ENCODE assay signal across 8 mouse cellular contexts in the genomic region with DNA sequence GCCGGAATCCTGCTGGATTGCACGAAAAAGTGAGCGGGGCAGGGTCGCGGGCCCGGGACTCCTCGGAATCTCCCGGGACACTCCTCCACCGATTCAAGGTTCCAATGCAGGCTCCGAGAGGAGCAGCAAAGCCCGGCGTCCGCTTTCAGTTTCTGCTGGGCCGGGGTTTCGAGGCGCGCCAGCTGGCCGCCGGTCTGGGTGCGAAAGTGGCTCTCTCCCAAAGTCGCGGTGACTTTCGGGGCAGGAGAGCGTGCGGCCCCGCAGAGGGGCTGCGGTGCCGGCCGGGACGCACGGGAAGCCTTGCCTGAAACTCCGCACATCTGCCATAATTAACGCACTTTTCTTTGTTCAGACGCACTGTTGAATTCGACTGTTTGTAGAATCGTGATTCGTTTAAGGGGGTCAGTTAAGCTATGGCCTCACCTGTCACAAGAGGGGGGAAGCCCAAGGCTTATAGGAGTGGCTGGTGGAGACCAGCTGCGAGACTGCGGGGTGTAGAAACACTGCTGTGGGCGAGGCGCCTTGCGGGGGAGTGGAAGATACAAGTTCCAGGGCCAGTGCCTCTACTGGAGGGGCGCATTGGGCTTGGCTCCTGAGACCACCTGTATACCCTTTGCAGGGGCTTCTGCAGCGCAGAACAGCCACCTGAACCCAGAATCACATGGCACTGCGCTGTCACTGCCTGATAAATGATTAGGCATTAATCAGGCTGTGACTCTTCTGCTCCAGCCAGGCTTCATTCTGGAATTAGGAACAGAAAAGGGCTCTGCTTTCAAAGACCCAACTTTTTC. TPM values are rescaled to one million over a fixed set of nuclear protein-coding genes. Genes with fewer than 3 reads are reported as not detected.
A peak's percentile ranks its signal among the peaks of the same experiment; 100 is the strongest.
DNase-seq lines count a peak whose midpoint lies in the region; TF ChIP-seq lines count a peak whose summit lies in the region.

No protein-coding gene starts in this region.

- H3K27ac ChIP-seq in spleen, adult 2 months (ENCODE audit: insufficient read depth, low read length): peak overlapping the region; percentile 70
- H3K27ac ChIP-seq in embryonic fibroblast, embryonic 13.5 days (ENCODE audit: insufficient read depth, low read length): peak overlapping the region; percentile 72

- no peaks in the 10 kb centered on the region for H3K36me3 ChIP-seq in spleen, adult 2 months (ENCODE audit: control insufficient read depth, insufficient read depth, low read length)

- H3K4me3 ChIP-seq in spleen, adult 2 months (ENCODE audit: extremely low read depth, insufficient read depth, insufficient read length): peak overlapping the region; percentile 80
- peak overlapping the region; percentile 88 for H3K4me3 ChIP-seq in embryonic fibroblast, embryonic 13.5 days (ENCODE audit: insufficient read depth, low read length)

- DNase-seq in cerebellum, adult 9-11 months: peak; percentile 50
- DNase-seq in cerebellum, adult 11-12 months: no peak
- DNase-seq in spleen, adult 2 months (ENCODE audit: low read depth in 1 of 2, low spot score in 2 of 2): no peak
- no peak for DNase-seq in spleen, adult 18-20 months
- DNase-seq in induced T-regulatory cell, adult 2 months (ENCODE audit: low read depth): peak; percentile 69
- DNase-seq in mesoderm, embryonic 11.5 days (ENCODE audit: low read depth, low spot score): peak; percentile 29
- no peak for DNase-seq in right cerebral cortex, postnatal 14 days

- 4% methylated on average over 45 of the region's 45 CpGs for whole genome bisulfite sequencing in spleen, adult 2 months

- H3K4me1 ChIP-seq in spleen, adult 2 months (ENCODE audit: control insufficient read depth, insufficient read depth, insufficient read length): peaks cover 7% of the 10 kb centered on the region
- peaks cover 14% of the 10 kb centered on the region for H3K4me1 ChIP-seq in embryonic fibroblast, embryonic 13.5 days (ENCODE audit: control insufficient read depth, insufficient read depth, low read length)

- no peak for TF ChIP-seq POLR2A in spleen, adult 2 months (IDR thresholded peaks at IDR 0.05; ENCODE audit: low read depth, low read length)
- TF ChIP-seq POLR2A in embryonic fibroblast, embryonic 13.5 days (IDR thresholded peaks at IDR 0.05; ENCODE audit: low read depth, low read length): no peak

- TF ChIP-seq CTCF in spleen, adult 2 months (IDR thresholded peaks at IDR 0.05; ENCODE audit: extremely low read depth, insufficient read depth, insufficient read length, insufficient replicate concordance): no peak
- TF ChIP-seq CTCF in embryonic fibroblast, embryonic 13.5 days (IDR thresholded peaks at IDR 0.05; ENCODE audit: borderline replicate concordance, insufficient read depth, low read length): no peak

- H3K27me3 ChIP-seq in spleen, adult 2 months (ENCODE audit: control insufficient read depth, insufficient read depth, low read length): peaks cover 4% of the 10 kb centered on the region

RNA-seq across cellular contexts. Expression of a gene that starts 0.5 kb away (rescaled TPM):
- polyA plus RNA-seq in spleen, adult 2 months (2012; rRNA removed): 6.4 and 7.6 TPM in 2 replicates
- polyA plus RNA-seq in embryonic fibroblast, embryonic 13.5 days (2011; ENCODE audit: insufficient read length, low read depth, missing spikeins): 8.9 and 9.5 TPM in 2 replicates

RNA-seq across cellular contexts. Expression of a gene that starts 35.7 kb away (rescaled TPM):
- polyA plus RNA-seq in spleen, adult 2 months (2012; rRNA removed): 7.5 and 9.4 TPM in 2 replicates
- polyA plus RNA-seq in embryonic fibroblast, embryonic 13.5 days (2011; ENCODE audit: insufficient read length, low read depth, missing spikeins): 0.46 and 1.0 TPM in 2 replicates

RNA-seq across cellular contexts. Expression of a gene that starts 36.0 kb away (rescaled TPM):
- 1.8 and 2.3 TPM in 2 replicates for polyA plus RNA-seq in spleen, adult 2 months (2012; rRNA removed)
- polyA plus RNA-seq in embryonic fibroblast, embryonic 13.5 days (2011; ENCODE audit: insufficient read length, low read depth, missing spikeins): 25.2 and 27.8 TPM in 2 replicates

Comparison
In these comparisons a context has a peak if more than half of its experiments do, and no peak if none do; other contexts are left out.
1. DNase-seq: peak in cerebellum, adult 9-11 months (single experiment), induced T-regulatory cell, adult 2 months (single experiment) and mesoderm, embryonic 11.5 days (single experiment); none in cerebellum, adult 11-12 months (single experiment), spleen, adult 2 months (0 of 2), spleen, adult 18-20 months (0 of 2) and right cerebral cortex, postnatal 14 days (single experiment).